Mouse (Mus musculus) forebrain, embryonic 16.5 days (tissue): Measurements from ENCODE around the gene Mfap1a. TPM values are rescaled to one million over a fixed set of nuclear protein-coding genes. Genes with fewer than 3 reads are reported as not detected.
"Not testable (repeated sequence)": the region's sequence is repeated elsewhere in the genome, so short reads cannot be mapped to it uniquely, and the experiment has no call there.

Experiments
- ATAC-seq: fragments of 200-750 bp; cut with Nextera tagmentation; 2 replicates; pipeline ENCODE4 v1.8.0; 2017; ENCODE audit warnings: mild to moderate bottlenecking, moderate library complexity
- H3K27ac ChIP-seq: fragments of 300-500 bp; sonication (generic); 2 replicates; pipeline ENCODE4 v1.5.1; 2014; ENCODE audit warnings: low read length, control low read depth
- H3K27me3 ChIP-seq: fragments of 300-500 bp; sonication (generic); replicated peaks from 2 replicates; pipeline ENCODE4 v1.6.1; 2014; ENCODE audit warnings: low read length; ENCODE audit not compliant: control insufficient read depth, insufficient read depth
- H3K36me3 ChIP-seq: fragments of 300-500 bp; sonication (generic); 2 replicates; pipeline ENCODE4 v1.6.1; 2014; ENCODE audit not compliant: control insufficient read depth, insufficient read depth
- H3K4me1 ChIP-seq: fragments of 300-500 bp; sonication (generic); replicated peaks from 2 replicates; pipeline ENCODE4 v1.6.1; 2014; ENCODE audit warnings: low read length; ENCODE audit not compliant: control insufficient read depth, insufficient read depth
- H3K4me2 ChIP-seq: fragments of 300-500 bp; sonication (generic); 2 replicates; pipeline ENCODE4 v1.6.1; 2014; ENCODE audit warnings: mild to moderate bottlenecking, low read length, control low read depth
- H3K4me3 ChIP-seq: fragments of 300-500 bp; sonication (generic); replicated peaks from 2 replicates; pipeline ENCODE4 v1.5.1; 2014; ENCODE audit warnings: mild to moderate bottlenecking, low read length, control low read depth
- H3K9ac ChIP-seq: fragments of 300-500 bp; sonication (generic); replicated peaks from 2 replicates; pipeline ENCODE4 v1.6.1; 2014; ENCODE audit warnings: low read depth, low read length, control low read depth
- H3K9me3 ChIP-seq: fragments of 300-500 bp; sonication (generic); 2 replicates; pipeline ENCODE4 v1.6.1; 2016; ENCODE audit warnings: low read length; ENCODE audit not compliant: control insufficient read depth
- WGBS: fragments of 180-500 bp; shearing (Covaris S2); extraction: QIAGEN DNeasy Blood & Tissue Kit; methylation state at CpG from one replicate; pipeline ENCODE4 v1.1.7; 2014; 5-methylcytosine and 5-hydroxymethylcytosine counted together
- polyA plus RNA-seq: library from polyadenylated mRNA; unstranded; fragments of >200 nt; fragmentation: Nextera tagmentation; extraction: Ambion mirVana; gene quantifications from 2 replicates; pipeline ENCODE4 v1.2.1, GENCODE M21; 2015

Mfap1a gene
- polyA plus RNA-seq, 1 experiment from 2014 or later, result 35.2 TPM

DNA sequence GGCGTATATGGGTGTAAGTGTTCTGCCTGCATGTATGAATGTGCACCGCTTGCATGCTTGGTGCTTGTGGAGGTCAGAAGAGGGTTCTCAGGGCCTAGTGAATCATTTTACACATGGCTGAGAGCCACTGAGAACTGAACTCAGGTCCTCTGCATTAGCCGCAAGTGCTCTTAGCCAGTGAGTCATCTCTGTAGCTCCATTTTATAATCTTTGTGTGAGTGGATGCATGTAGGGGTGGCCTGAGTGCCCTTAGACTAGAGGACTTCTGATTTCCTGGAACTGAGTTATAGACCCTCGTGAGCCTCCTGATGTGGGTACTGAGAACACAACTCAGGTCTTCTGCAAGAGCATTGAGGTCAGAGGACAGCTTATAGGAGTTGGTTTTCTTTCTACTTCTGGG lies 7.7 kb upstream of the Mfap1a start:
- Histone ChIP-seq H3K4me2 (no peak overlapping the region), H3K4me3 (no peak overlapping the region), H3K27ac (no peak overlapping the region), H3K9me3 (no peaks in the 10 kb centered on the region), H3K27me3 (no peaks in the 10 kb centered on the region), H3K9ac (no peak overlapping the region), H3K36me3 (peaks cover 7% of the 10 kb centered on the region; the same call in 1 of the 2 replicates), H3K4me1 (no peaks in the 10 kb centered on the region)
- no peak for ATAC-seq
- 97% methylated on average over 4 of the region's 4 CpGs for WGBS

DNA sequence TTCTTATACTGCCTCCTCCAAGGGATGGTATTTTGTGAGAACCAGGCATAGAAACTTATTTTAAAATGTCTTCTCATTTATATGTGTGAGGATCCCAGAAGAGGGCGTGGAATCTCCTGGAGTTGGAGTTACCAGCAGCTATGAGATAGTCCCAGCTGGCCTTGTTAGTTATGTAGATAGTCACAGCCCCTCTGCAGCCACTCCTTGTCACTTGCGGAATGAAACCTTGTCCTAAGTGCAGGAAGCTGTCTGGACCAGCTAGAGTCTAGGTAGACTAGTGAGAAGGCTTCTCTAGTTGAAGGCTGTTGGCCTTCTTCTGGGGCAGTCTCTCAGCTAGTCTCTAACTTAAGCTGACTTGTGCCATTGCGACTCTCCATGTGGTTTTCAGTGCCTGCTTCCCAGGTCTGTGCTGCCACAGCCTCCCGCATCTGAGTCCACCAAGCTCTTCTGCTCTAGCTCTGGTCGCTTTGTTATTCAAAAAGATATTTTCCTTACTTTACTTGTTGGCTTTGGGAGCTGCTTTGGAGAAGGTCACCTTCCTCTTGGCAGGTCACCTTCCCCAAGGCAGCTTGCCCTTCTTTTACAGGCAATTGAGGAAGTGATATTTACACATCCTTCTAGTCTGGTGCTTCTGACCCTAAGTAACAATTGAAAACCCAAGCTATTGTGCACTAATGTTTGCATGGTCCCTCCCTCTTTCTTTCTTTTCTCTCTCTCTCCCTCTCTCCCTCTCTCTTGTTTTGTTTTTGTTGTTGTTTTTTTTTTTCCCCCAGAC lies 6.7 kb upstream of the Mfap1a start:
- WGBS, result 95% methylated on average over 4 of the region's 5 CpGs
- H3K9ac ChIP-seq, ATAC-seq: not testable (repeated sequence)

DNA sequence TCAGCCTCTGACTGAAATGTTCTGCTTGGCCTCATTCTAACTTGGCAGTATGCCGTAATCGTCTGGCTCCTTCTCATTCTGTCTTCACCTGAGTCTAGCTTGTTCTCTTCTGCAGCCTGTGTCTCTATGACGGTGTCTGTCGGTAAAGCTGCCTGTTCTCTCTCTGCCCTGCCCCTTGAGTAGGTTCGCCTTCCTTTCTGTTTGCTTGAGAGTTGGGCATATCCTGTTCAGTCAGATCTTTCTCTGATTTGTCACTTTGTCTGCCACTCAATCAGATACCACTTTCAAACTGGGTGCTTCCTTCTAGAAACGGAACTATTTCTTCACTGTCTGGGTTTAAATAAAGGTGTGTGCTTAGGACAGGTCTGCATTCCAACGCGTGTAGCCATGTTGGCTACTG lies 4.9 kb upstream of the Mfap1a start:
- WGBS, result 91% methylated on average over 8 of the region's 8 CpGs
- ATAC-seq, result no peak
- no peak overlapping the region for H3K4me2 ChIP-seq
- H3K9ac ChIP-seq, result no peak overlapping the region
- H3K27ac ChIP-seq, result no peak overlapping the region
- no peak overlapping the region for H3K4me3 ChIP-seq
- no peaks in the 10 kb centered on the region for H3K9me3 ChIP-seq
- H3K36me3 ChIP-seq, result 0 out of 2 replicates have a peak, but pooled peaks cover 4% of the 10 kb centered on the region
- peaks cover 11% of the 10 kb centered on the region for H3K4me1 ChIP-seq
- no peaks in the 10 kb centered on the region for H3K27me3 ChIP-seq

More for the DNA sequence above, 6.7 kb upstream of the Mfap1a start:
- not testable (repeated sequence) for H3K9me3 ChIP-seq, H3K4me3 ChIP-seq, H3K36me3 ChIP-seq, H3K27ac ChIP-seq, H3K27me3 ChIP-seq, H3K4me2 ChIP-seq, H3K4me1 ChIP-seq

DNA sequence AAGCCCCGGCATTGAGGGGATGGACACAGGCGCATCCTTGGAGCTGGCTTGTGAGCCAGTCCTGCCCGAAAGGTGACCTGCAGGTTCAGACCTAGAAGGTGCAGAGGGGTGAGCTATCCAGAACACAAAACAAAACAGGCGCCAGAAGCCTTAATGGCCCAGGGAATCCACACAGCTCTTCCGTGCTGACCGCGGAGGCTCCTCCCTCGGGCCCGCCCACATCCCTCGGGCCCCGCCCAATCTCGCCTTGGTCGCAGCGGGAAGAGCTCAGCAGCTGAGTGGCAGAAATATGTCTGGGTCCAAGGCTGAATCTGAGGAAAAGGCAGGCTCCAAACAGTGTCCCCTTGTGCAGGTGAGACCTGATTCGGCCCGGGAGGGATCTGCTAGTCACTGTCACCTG lies 3.1 kb upstream of the Mfap1a start:
- 0 out of 2 replicates have a peak, but pooled peaks cover 4% of the 10 kb centered on the region for H3K36me3 ChIP-seq
- no peaks in the 10 kb centered on the region for H3K27me3 ChIP-seq
- H3K4me1 ChIP-seq, result peaks cover 11% of the 10 kb centered on the region
- no peak overlapping the region for H3K27ac ChIP-seq
- peak overlapping the region; percentile 42 for H3K4me2 ChIP-seq
- no peaks in the 10 kb centered on the region for H3K9me3 ChIP-seq
- WGBS, result 18% methylated on average over 16 of the region's 16 CpGs
- peak overlapping the region; percentile 46; the same call in 1 of the 2 replicates for H3K9ac ChIP-seq
- peak overlapping the region; percentile 44 for H3K4me3 ChIP-seq
- ATAC-seq, result peak; percentile 62

DNA sequence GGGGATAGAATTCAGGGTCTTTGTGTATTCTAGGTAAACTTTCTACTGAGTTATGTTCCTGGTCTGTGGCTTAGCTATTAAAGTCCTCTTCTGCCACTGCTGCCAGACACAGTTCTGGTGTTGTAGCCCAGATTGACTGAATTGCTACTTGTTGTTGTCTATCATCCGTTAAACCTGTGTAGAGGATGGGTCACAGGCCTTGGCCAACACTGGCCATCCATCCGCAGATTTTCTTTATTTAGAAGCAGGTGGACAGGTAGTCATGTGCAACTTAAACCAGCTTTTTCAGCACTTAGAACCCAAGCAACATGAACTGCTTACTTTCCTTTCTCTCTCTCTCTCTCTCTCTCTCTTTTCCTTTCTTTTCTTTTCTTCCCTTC lies 1.5 kb upstream of the Mfap1a start:
- WGBS, result 83% methylated on average over 2 of the region's 2 CpGs
- peak overlapping the region; percentile 63 for H3K4me3 ChIP-seq
- no peaks in the 10 kb centered on the region for H3K27me3 ChIP-seq
- no peak for ATAC-seq
- no peak overlapping the region for H3K27ac ChIP-seq
- H3K9me3 ChIP-seq, result no peaks in the 10 kb centered on the region
- no peak overlapping the region; the same call in 1 of the 2 replicates for H3K9ac ChIP-seq
- H3K4me2 ChIP-seq, result peak overlapping the region; percentile 62
- H3K4me1 ChIP-seq, result peaks cover 11% of the 10 kb centered on the region
- H3K36me3 ChIP-seq, result 0 out of 2 replicates have a peak, but pooled peaks cover 4% of the 10 kb centered on the region

DNA sequence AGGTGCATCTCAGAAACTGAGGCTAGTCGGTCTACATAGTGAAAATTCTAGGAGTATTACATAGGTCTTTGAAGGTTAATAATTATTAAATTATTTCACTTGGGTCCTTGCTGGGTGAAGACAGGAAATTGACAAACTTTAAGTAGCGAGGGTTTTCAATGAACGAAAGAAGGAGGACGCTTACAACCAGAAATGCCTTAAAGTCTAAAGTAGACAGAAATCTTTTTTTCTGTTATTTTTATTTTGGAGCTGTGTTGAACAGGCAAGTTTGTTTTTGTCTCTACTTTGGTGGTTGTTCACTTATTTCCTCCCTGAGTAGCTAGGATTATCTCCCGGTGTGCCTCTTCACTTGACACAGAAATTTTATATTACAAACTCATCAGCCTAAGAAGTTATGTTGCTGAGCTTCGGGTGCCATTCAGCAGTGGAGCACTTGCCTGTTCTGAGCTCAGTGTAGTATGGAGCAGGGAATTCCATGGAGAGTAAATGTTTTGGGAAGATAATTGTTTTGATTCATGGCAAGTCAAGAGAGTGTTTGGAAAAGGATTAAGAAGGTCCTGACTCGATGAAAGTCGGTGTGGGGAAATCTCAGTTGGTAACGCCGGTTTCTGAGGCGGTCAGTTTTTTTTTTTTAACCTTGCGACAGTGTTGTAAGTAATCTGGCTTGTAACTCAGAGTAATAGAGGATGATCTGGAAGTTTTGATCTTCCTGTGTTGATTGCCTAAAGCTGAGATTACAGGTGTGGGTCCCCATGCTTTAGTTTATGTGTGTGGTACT lies 897 bp upstream of the Mfap1a start:
- ATAC-seq, result no peak
- Histone ChIP-seq H3K27me3 (no peaks in the 10 kb centered on the region), H3K4me1 (peaks cover 11% of the 10 kb centered on the region), H3K9me3 (no peaks in the 10 kb centered on the region), H3K36me3 (0 out of 2 replicates have a peak, but pooled peaks cover 4% of the 10 kb centered on the region), H3K9ac (peak overlapping the region; percentile 41), H3K4me3 (peak overlapping the region; percentile 63), H3K4me2 (peak overlapping the region; percentile 62), H3K27ac (no peak overlapping the region)
- 11% methylated on average over 12 of the region's 12 CpGs for WGBS

DNA sequence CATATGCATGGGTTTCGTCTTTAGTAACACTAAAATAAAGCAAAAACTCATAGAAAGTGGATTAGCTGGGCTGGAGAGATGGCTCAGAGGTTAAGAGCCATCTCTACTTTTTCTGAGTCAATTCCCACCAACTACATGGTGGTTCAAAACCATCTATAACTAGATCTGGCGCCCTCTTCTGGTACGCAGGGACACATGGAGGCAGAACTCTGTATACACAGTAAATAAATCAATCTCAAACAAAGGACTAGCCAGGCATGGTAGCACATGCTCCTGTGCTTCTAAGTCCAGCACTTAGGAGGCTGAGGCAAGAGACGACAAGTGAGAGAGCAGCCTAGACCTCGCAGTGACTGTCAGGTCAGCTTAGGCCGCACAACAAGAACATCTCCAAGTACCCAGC lies 4.9 kb downstream of the Mfap1a start:
- H3K4me3 ChIP-seq, H3K27me3 ChIP-seq, H3K9me3 ChIP-seq, H3K4me1 ChIP-seq, H3K4me2 ChIP-seq, H3K27ac ChIP-seq, H3K36me3 ChIP-seq, ATAC-seq, H3K9ac ChIP-seq: not testable (repeated sequence)
- WGBS, result 100% methylated on average over 1 of the region's 6 CpGs

DNA sequence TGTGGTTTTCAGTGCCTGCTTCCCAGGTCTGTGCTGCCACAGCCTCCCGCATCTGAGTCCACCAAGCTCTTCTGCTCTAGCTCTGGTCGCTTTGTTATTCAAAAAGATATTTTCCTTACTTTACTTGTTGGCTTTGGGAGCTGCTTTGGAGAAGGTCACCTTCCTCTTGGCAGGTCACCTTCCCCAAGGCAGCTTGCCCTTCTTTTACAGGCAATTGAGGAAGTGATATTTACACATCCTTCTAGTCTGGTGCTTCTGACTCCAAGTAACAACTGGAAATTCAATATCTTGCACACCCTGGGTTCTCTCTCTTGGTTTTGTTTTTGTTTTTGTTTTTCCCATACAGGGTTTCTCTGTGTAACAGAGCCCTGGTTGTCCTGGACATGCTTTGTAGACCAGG lies 22.1 kb downstream of the Mfap1a start:
- not testable (repeated sequence) for H3K36me3 ChIP-seq, H3K4me1 ChIP-seq, H3K9me3 ChIP-seq, H3K9ac ChIP-seq, H3K27me3 ChIP-seq, ATAC-seq, H3K4me3 ChIP-seq, H3K4me2 ChIP-seq, H3K27ac ChIP-seq
- 90% methylated on average over 1 of the region's 2 CpGs for WGBS

DNA sequence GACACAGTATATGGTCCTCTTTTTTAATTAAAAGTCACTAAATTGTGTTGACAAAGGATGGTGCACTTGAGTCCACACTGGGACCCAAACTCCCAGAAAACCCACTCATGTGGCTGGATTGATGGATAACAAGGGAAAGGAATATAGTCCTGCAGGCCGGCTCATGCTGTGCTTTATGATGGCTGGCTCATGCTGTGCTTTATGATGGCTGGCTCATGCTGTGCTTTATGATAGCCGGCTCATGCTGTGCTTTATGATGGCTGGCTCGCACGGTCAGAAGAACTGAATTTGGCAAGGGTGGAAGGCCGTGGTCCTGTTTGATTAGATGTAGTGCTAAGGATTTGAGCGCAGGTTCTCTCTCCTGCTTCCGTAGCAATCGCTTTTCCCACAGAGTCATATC lies 22.9 kb downstream of the Mfap1a start:
- ATAC-seq, result no peak
- 36% methylated on average over 8 of the region's 8 CpGs for WGBS
- Histone ChIP-seq H3K36me3 (no peaks in the 10 kb centered on the region), H3K27me3 (no peaks in the 10 kb centered on the region), H3K27ac (no peak overlapping the region), H3K9ac (no peak overlapping the region), H3K4me3 (no peak overlapping the region), H3K9me3 (no peaks in the 10 kb centered on the region), H3K4me1 (no peaks in the 10 kb centered on the region), H3K4me2 (no peak overlapping the region)
